In the genomic region with DNA sequence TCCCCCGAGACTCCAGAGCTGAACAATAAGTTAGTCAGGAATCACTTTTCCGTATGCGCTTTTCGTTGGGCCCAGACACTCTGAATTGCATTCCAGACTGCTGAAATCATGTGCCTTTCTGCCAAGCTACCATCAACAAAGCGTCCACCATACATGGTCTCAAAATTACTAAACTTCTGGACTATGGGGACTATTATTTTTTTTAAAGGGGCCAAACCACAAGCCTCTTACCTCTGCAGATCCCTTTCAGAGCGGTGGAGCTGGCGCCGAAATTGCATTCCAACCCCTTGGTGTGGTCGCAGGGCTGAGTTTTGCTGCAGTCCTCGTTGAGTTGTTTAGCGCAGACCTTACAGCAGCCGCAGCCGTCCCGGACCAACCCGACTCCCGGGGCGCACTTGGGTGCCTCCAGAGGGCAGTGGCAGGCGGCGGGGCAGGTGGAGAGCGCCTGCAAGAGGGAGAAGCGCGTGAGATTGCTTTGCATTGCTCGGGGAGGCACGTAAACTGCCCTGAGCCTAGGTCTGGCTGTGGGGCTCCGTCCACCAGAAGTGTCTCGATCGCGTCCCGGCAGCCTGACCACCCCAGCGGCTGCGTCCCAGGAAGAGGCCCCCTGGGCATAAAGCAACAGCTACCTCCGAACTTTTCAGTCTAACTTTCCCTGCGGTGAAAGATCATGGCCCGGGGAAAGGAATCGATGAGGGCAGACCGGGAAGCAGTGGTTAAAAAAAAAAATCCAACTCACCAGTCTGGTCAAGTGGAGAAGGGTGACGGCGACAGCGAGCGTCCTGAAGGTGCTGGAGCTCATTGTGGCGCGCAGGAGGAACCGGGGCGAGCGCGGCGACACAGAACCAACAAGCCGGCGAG, we compare ENCODE assay signal across 8 mouse cellular contexts. TPM values are rescaled to one million over a fixed set of nuclear protein-coding genes. Genes with fewer than 3 reads are reported as not detected.
DNase-seq lines count a peak whose midpoint lies in the region; ATAC-seq lines count a peak whose summit lies in the region.

No protein-coding gene starts in this region.

- DNase-seq in 3134 (ENCODE audit: extremely low read depth, insufficient read length, low spot score) = peak; percentile 89
- peak; percentile 73 for DNase-seq in adipocyte (ENCODE audit: low spot score)
- peak; percentile 73 for DNase-seq in neural tube, embryonic 10.5 days (ENCODE audit: extremely low spot score, low spot score)

- H3K27ac ChIP-seq in forebrain, embryonic 16.5 days (ENCODE audit: low read length) = peak overlapping the region; percentile 54
- H3K27ac ChIP-seq in hindbrain, embryonic 12.5 days = peak overlapping the region; percentile 84
- peak overlapping the region; percentile 94 for H3K27ac ChIP-seq in limb, embryonic 15.5 days

- peaks cover 14% of the 10 kb centered on the region; the same call in 1 of the 2 replicates for H3K27me3 ChIP-seq in forebrain, embryonic 16.5 days (replicated peaks; ENCODE audit: control insufficient read depth, insufficient read depth, low read length)
- peaks cover 37% of the 10 kb centered on the region for H3K27me3 ChIP-seq in hindbrain, embryonic 12.5 days
- no peaks in the 10 kb centered on the region for H3K27me3 ChIP-seq in limb, embryonic 15.5 days

- peak overlapping the region; percentile 84 for H3K4me2 ChIP-seq in forebrain, embryonic 16.5 days (ENCODE audit: low read length)
- H3K4me2 ChIP-seq in hindbrain, embryonic 12.5 days (replicated peaks) = peak overlapping the region; percentile 87
- peak overlapping the region; percentile 85 for H3K4me2 ChIP-seq in limb, embryonic 15.5 days

- peak overlapping the region; percentile 61 for H3K4me3 ChIP-seq in forebrain, embryonic 16.5 days (replicated peaks; ENCODE audit: low read length)
- peak overlapping the region; percentile 53 for H3K4me3 ChIP-seq in hindbrain, embryonic 12.5 days
- H3K4me3 ChIP-seq in limb, embryonic 15.5 days = peak overlapping the region; percentile 62

- H3K4me1 ChIP-seq in forebrain, embryonic 16.5 days (replicated peaks; ENCODE audit: control insufficient read depth, insufficient read depth, low read length) = peaks cover 66% of the 10 kb centered on the region
- H3K4me1 ChIP-seq in hindbrain, embryonic 12.5 days = peaks cover 68% of the 10 kb centered on the region
- H3K4me1 ChIP-seq in limb, embryonic 15.5 days = peaks cover 60% of the 10 kb centered on the region

- under 1% methylated on average over 49 of the region's 49 CpGs for WGBS in forebrain, embryonic 16.5 days
- under 1% methylated on average over 49 of the region's 49 CpGs for WGBS in hindbrain, embryonic 12.5 days
- under 1% methylated on average over 48 of the region's 49 CpGs for WGBS in limb, embryonic 15.5 days

- peak overlapping the region; percentile 71 for H3K9ac ChIP-seq in forebrain, embryonic 16.5 days (replicated peaks; ENCODE audit: low read depth, low read length)
- peak overlapping the region; percentile 73 for H3K9ac ChIP-seq in hindbrain, embryonic 12.5 days
- H3K9ac ChIP-seq in limb, embryonic 15.5 days = peak overlapping the region; percentile 69

- no peaks in the 10 kb centered on the region for H3K36me3 ChIP-seq in forebrain, embryonic 16.5 days (ENCODE audit: control insufficient read depth, insufficient read depth)
- H3K36me3 ChIP-seq in hindbrain, embryonic 12.5 days = no peaks in the 10 kb centered on the region
- peaks cover 10% of the 10 kb centered on the region for H3K36me3 ChIP-seq in limb, embryonic 15.5 days

- H3K9me3 ChIP-seq in forebrain, embryonic 16.5 days (ENCODE audit: control insufficient read depth, low read length) = no peaks in the 10 kb centered on the region
- H3K9me3 ChIP-seq in hindbrain, embryonic 12.5 days (replicated peaks) = no peaks in the 10 kb centered on the region
- H3K9me3 ChIP-seq in limb, embryonic 15.5 days = no peaks in the 10 kb centered on the region

- 0 out of 2 replicates have a peak, but pooled peaks have one; percentile 7 for ATAC-seq in forebrain, embryonic 16.5 days
- 0 out of 2 replicates have a peak, but pooled peaks have one; percentile 9 for ATAC-seq in hindbrain, embryonic 12.5 days (ENCODE audit: low FRiP score)
- peak; percentile 6; the same call in 1 of the 2 replicates for ATAC-seq in limb, embryonic 15.5 days (ENCODE audit: insufficient number of reproducible peaks, low FRiP score, low TSS enrichment, low read depth)
- no peak for ATAC-seq in megakaryocyte-erythroid progenitor cell, adult 5-6 weeks (replicated peaks; ENCODE audit: low FRiP score, low TSS enrichment, poor library complexity, severe bottlenecking)
- no peak for ATAC-seq in cerebellum, adult (ENCODE audit: insufficient number of reproducible peaks, low FRiP score, low TSS enrichment)

RNA-seq across cellular contexts. Expression of a gene that starts 0.6 kb away (rescaled TPM):
- 25.4 and 32.1 TPM in 2 replicates for polyA plus RNA-seq in forebrain, embryonic 16.5 days (2015; fragmentation: Nextera tagmentation; extraction: Ambion mirVana)
- polyA plus RNA-seq in hindbrain, embryonic 12.5 days (2016; fragmentation: Nextera tagmentation; extraction: Ambion mirVana) = 40.8 and 41.9 TPM in 2 replicates
- polyA plus RNA-seq in limb, embryonic 15.5 days (2015; fragmentation: Nextera tagmentation; extraction: Ambion mirVana) = 92.0 and 104 TPM in 2 replicates
- total RNA-seq in megakaryocyte-erythroid progenitor cell, adult 5-6 weeks (2014; fragmentation: Nextera tagmentation) = not detected in 2 replicates
- total RNA-seq in megakaryocyte-erythroid progenitor cell, adult 5-6 weeks (2017) = 1.9 TPM in 1 of 2 replicates, not detected in the other

Comparison
In these comparisons a context has a peak if more than half of its experiments do, and no peak if none do; other contexts are left out.
1. ATAC-seq: peak in forebrain, embryonic 16.5 days (single experiment), hindbrain, embryonic 12.5 days (single experiment) and limb, embryonic 15.5 days (single experiment); none in megakaryocyte-erythroid progenitor cell, adult 5-6 weeks (single experiment) and cerebellum, adult (single experiment).
2. Peak in every context shown above with its lines, with median percentiles within 50 percentile points of each other: DNase-seq, H3K27ac ChIP-seq, H3K4me2 ChIP-seq, H3K4me3 ChIP-seq and H3K9ac ChIP-seq.